Mouse (Mus musculus): ENCODE results near the gene Endog. TPM values are rescaled to one million over a fixed set of nuclear protein-coding genes. Genes with fewer than 3 reads are reported as not detected.
"Not testable (repeated sequence)": the region's sequence is repeated elsewhere in the genome, so short reads cannot be mapped to it uniquely, and the experiment has no call there.

Endog gene
- polyA plus RNA-seq, 1 experiment from 2014 or later, result 30.0 TPM

DNA sequence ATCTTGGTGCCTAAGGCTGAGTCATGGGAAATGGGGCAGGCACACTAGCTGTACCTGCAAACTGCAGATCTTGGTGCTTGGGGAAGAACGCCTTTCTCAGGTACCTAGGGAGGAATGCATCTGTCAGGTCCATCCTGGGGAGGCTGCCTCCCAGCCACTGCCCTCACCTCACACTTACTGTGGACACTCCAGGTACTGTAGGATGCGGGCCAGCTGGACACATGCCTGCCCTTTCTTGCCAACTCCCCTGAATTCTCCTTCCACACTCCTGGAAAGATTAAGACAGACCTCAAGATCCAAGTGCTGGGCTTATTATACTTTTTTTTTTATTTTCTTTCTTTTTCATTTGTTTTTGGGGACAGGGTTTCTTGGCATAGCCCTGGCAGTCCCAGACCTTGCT is 5.3 kb downstream of the Endog start:
- Histone ChIP-seq H3K4me3 (ENCODE audit: low read depth, low read length) (no peak overlapping the region), H3K9ac (ENCODE audit: low read depth, low read length) (no peak overlapping the region), H3K9me3 (replicated peaks; ENCODE audit: control insufficient read depth, low read length) (0 out of 2 replicates have a peak, but pooled peaks cover 3% of the 10 kb centered on the region), H3K4me2 (no peak overlapping the region), H3K27me3 (ENCODE audit: control insufficient read depth, insufficient read depth, low read length) (no peaks in the 10 kb centered on the region), H3K27ac (ENCODE audit: low read depth, low read length) (no peak overlapping the region), H3K4me1 (ENCODE audit: control insufficient read depth, insufficient read depth, low read length) (peaks cover 7% of the 10 kb centered on the region), H3K36me3 (ENCODE audit: control insufficient read depth, insufficient read depth, low read length) (peaks cover 34% of the 10 kb centered on the region)
- 94% methylated on average over 2 of the region's 2 CpGs for WGBS (ENCODE audit: insufficient replicate concordance)
- no peak for ATAC-seq (replicated peaks; ENCODE audit: insufficient number of reproducible peaks, low FRiP score, low TSS enrichment)

DNA sequence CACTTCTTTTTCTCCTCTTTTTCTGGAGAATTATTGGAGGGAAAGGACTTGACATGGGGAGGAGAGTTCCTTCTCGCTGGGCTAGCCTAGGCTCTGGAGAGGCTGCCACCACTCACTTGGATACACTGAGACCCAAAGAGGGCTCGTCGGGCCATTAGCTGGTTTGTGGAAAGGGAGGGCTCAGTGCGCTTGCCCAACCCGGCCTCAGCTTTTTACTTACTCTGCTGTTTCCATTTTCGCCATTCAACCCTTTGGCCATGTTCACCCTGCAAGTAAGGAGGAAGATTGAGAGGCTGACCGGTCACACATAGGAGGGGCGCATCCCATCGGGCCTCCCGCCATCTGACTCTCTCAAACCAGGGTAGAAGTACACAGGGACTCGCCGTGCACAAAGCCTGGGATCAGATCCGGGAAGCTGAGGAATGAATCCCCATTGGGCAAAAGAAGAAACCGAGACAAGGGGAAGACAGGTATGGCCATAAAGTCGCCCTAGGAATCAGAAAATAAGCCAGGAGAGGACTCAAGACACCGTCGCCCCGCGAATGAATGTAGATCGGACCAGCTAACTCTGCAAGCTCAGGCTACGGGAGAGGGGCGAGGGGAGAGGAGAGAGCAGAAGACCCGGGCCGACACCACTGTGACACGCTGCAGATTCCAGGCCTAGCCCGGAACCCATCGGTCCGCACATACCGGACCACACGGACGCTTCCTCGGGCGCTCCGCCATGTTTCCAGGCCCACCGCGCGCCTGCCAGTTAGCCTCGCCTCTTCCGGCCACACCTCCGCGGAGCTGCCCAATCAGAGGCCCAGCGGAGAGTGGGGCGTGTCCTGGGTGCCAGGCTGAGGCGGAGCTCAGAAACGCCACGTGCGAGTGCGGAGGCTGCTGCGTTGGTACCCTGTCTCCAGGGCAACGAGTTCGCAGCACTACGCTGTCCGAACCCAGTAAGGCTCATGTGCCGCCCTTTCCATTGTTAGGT is 6.7 kb downstream of the Endog start, which contains the start of gene Spout1:
TSS of gene Spout1 (minus strand) at position 760 of the 976 bp plus-strand sequence.
- Histone ChIP-seq H3K27me3 (ENCODE audit: control insufficient read depth, insufficient read depth, low read length) (no peaks in the 10 kb centered on the region), H3K4me3 (ENCODE audit: low read depth, low read length) (peak within 1 kb of the TSS; percentile 71), H3K36me3 (ENCODE audit: control insufficient read depth, insufficient read depth, low read length) (peaks cover 32% of the 10 kb centered on the region), H3K4me1 (ENCODE audit: control insufficient read depth, insufficient read depth, low read length) (peaks cover 7% of the 10 kb centered on the region), H3K4me2 (peak within 1 kb of the TSS; percentile 89), H3K9ac (ENCODE audit: low read depth, low read length) (peak within 1 kb of the TSS; percentile 80), H3K27ac (ENCODE audit: low read depth, low read length) (peak within 1 kb of the TSS; percentile 10; the same call in 1 of the 2 replicates), H3K9me3 (replicated peaks; ENCODE audit: control insufficient read depth, low read length) (0 out of 2 replicates have a peak, but pooled peaks cover 3% of the 10 kb centered on the region)
- peak; percentile 92 for ATAC-seq (replicated peaks; ENCODE audit: insufficient number of reproducible peaks, low FRiP score, low TSS enrichment)
- 2% methylated on average over 54 of the region's 54 CpGs for WGBS (ENCODE audit: insufficient replicate concordance)

DNA sequence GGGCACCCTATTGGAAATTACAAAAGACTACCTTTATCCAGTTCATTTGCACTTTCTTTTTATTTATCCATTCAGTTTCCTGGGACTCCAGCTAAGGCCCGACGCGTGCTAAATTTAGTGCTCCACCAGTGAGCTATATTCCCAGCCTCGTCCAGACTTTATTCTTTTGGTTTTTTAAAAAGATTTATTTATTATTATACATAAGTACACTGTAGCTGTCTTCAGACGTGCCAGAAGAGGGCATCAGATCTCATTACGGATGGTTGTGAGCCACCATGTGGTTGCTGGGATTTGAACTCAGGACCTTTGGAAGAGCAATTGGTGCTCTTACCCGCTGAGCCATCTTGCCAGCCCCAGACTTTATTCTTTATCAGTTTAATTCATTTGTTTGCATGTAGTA is 7.4 kb downstream of the Endog start:
- peak overlapping the region; percentile 89 for H3K4me2 ChIP-seq
- H3K9me3 ChIP-seq (replicated peaks; ENCODE audit: control insufficient read depth, low read length); H3K9ac ChIP-seq (ENCODE audit: low read depth, low read length); ATAC-seq (replicated peaks; ENCODE audit: insufficient number of reproducible peaks, low FRiP score, low TSS enrichment); H3K4me1 ChIP-seq (ENCODE audit: control insufficient read depth, insufficient read depth, low read length); H3K27ac ChIP-seq (ENCODE audit: low read depth, low read length); H3K27me3 ChIP-seq (ENCODE audit: control insufficient read depth, insufficient read depth, low read length): not testable (repeated sequence)
- WGBS (ENCODE audit: insufficient replicate concordance), result 62% methylated on average over 7 of the region's 7 CpGs
- peak overlapping the region; percentile 71 for H3K4me3 ChIP-seq (ENCODE audit: low read depth, low read length)
- peaks cover 26% of the 10 kb centered on the region for H3K36me3 ChIP-seq (ENCODE audit: control insufficient read depth, insufficient read depth, low read length)

DNA sequence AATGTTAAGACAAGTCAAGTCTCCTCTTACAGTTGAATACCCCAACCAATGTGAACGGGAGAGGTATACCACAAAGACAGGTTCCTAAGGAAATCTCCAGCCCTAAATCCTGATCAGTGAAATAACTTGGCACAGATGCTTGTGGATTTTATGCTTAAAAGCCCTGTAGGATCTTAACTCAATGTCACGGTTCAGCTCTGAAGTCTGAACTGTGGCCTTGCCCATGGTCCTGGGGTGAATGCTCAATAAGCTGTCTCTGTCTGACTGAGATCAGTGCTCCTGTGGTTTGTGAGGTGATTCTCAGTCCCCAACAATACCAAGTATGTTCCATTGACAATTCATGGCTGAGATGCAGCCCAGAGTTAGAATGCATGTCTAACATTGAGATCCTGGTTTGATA is 11.1 kb downstream of the Endog start:
- ATAC-seq (replicated peaks; ENCODE audit: insufficient number of reproducible peaks, low FRiP score, low TSS enrichment), result no peak
- H3K4me2 ChIP-seq, result no peak overlapping the region
- H3K9me3 ChIP-seq (replicated peaks; ENCODE audit: control insufficient read depth, low read length), result peaks cover 4% of the 10 kb centered on the region; the same call in 1 of the 2 replicates
- H3K27ac ChIP-seq (ENCODE audit: low read depth, low read length), result no peak overlapping the region
- peaks cover 5% of the 10 kb centered on the region for H3K36me3 ChIP-seq (ENCODE audit: control insufficient read depth, insufficient read depth, low read length)
- H3K9ac ChIP-seq (ENCODE audit: low read depth, low read length), result no peak overlapping the region
- no peaks in the 10 kb centered on the region for H3K27me3 ChIP-seq (ENCODE audit: control insufficient read depth, insufficient read depth, low read length)
- H3K4me3 ChIP-seq (ENCODE audit: low read depth, low read length), result no peak overlapping the region
- WGBS (ENCODE audit: insufficient replicate concordance), result 93% methylated on average over 2 of the region's 2 CpGs
- H3K4me1 ChIP-seq (ENCODE audit: control insufficient read depth, insufficient read depth, low read length), result peaks cover 3% of the 10 kb centered on the region

DNA sequence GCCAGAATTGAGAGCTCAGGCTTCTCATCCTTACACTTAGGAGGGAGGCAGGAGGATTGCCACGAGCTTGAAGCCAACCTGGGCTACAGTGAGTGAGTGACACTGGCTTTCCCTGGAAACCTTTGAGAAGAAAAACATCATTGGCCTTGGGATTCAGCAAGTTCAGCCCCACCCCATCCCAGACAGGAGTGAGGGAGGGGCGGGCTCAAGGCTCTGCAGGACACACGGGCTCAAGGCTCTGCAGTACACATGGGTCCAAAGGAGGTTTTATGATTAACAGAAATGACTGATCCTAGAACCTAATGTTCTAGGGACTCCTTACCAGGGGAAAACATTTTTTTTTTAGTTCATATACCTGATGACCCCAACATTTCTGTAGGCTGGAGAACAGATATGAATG is 12.4 kb downstream of the Endog start:
- Histone ChIP-seq H3K9ac (ENCODE audit: low read depth, low read length) (no peak overlapping the region), H3K27ac (ENCODE audit: low read depth, low read length) (no peak overlapping the region), H3K36me3 (ENCODE audit: control insufficient read depth, insufficient read depth, low read length) (peaks cover 5% of the 10 kb centered on the region), H3K27me3 (ENCODE audit: control insufficient read depth, insufficient read depth, low read length) (no peaks in the 10 kb centered on the region), H3K4me2 (no peak overlapping the region), H3K4me3 (ENCODE audit: low read depth, low read length) (no peak overlapping the region), H3K4me1 (ENCODE audit: control insufficient read depth, insufficient read depth, low read length) (no peaks in the 10 kb centered on the region; the same call in 1 of the 2 replicates), H3K9me3 (replicated peaks; ENCODE audit: control insufficient read depth, low read length) (peaks cover 4% of the 10 kb centered on the region; the same call in 1 of the 2 replicates)
- 72% methylated on average over 3 of the region's 3 CpGs for WGBS (ENCODE audit: insufficient replicate concordance)
- no peak for ATAC-seq (replicated peaks; ENCODE audit: insufficient number of reproducible peaks, low FRiP score, low TSS enrichment)

DNA sequence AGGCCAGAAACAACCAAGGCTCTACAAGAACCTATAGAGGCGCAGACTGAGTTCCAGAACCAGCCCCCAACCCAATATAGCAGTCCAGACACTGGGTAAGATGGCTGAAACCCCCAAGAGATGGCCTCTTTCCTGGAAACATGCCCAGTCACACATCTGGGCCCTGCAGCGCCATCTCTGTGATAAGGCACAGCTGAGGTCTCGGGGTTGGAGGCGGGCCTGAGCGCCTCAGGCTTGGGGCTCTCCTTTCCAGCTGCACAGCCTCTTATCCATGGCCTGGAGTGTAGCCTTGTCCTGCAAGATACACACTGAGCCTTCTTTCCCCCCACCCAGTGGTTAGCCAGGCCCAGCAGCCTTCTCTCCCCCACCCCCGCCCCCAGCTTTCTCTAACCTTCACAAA is 14.0 kb downstream of the Endog start:
- H3K4me3 ChIP-seq (ENCODE audit: low read depth, low read length), result no peak overlapping the region
- 0 out of 2 replicates have a peak overlapping the region, but pooled peaks have one; percentile 29 for H3K27ac ChIP-seq (ENCODE audit: low read depth, low read length)
- H3K9me3 ChIP-seq (replicated peaks; ENCODE audit: control insufficient read depth, low read length), result peaks cover 4% of the 10 kb centered on the region; the same call in 1 of the 2 replicates
- WGBS (ENCODE audit: insufficient replicate concordance), result 59% methylated on average over 6 of the region's 6 CpGs
- peak; percentile 77; the same call in 1 of the 2 replicates for ATAC-seq (replicated peaks; ENCODE audit: insufficient number of reproducible peaks, low FRiP score, low TSS enrichment)
- no peaks in the 10 kb centered on the region for H3K27me3 ChIP-seq (ENCODE audit: control insufficient read depth, insufficient read depth, low read length)
- no peak overlapping the region for H3K4me2 ChIP-seq
- no peak overlapping the region for H3K9ac ChIP-seq (ENCODE audit: low read depth, low read length)
- H3K36me3 ChIP-seq (ENCODE audit: control insufficient read depth, insufficient read depth, low read length), result peaks cover 5% of the 10 kb centered on the region
- H3K4me1 ChIP-seq (ENCODE audit: control insufficient read depth, insufficient read depth, low read length), result no peaks in the 10 kb centered on the region; the same call in 1 of the 2 replicates

DNA sequence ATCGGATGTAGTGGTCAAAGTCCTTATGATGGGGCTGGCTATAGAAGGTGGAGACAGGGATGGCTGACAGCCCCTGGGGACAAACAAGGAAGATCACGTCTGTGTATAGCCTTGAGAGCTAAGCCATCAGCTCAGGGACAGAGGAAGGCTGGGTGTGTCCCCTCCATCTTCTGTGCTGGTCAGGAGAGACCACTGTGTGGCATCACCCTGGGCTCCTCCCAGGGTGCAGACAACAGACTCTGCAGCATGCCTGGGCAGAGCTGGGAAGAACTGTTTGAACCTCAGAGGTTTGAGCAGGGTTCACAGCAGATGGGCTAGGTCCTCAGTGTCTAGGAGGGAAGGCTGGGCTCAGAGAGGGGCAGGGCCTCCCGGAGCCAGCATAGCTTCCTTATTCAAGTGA is 14.4 kb downstream of the Endog start:
- Histone ChIP-seq H3K27me3 (ENCODE audit: control insufficient read depth, insufficient read depth, low read length) (no peaks in the 10 kb centered on the region), H3K4me3 (ENCODE audit: low read depth, low read length) (no peak overlapping the region), H3K4me2 (no peak overlapping the region), H3K4me1 (ENCODE audit: control insufficient read depth, insufficient read depth, low read length) (no peaks in the 10 kb centered on the region; the same call in 1 of the 2 replicates), H3K9me3 (replicated peaks; ENCODE audit: control insufficient read depth, low read length) (peaks cover 4% of the 10 kb centered on the region; the same call in 1 of the 2 replicates), H3K27ac (ENCODE audit: low read depth, low read length) (no peak overlapping the region), H3K36me3 (ENCODE audit: control insufficient read depth, insufficient read depth, low read length) (peaks cover 5% of the 10 kb centered on the region), H3K9ac (ENCODE audit: low read depth, low read length) (no peak overlapping the region)
- 0 out of 2 replicates have a peak, but pooled peaks have one; percentile 12 for ATAC-seq (replicated peaks; ENCODE audit: insufficient number of reproducible peaks, low FRiP score, low TSS enrichment)
- 70% methylated on average over 3 of the region's 3 CpGs for WGBS (ENCODE audit: insufficient replicate concordance)

DNA sequence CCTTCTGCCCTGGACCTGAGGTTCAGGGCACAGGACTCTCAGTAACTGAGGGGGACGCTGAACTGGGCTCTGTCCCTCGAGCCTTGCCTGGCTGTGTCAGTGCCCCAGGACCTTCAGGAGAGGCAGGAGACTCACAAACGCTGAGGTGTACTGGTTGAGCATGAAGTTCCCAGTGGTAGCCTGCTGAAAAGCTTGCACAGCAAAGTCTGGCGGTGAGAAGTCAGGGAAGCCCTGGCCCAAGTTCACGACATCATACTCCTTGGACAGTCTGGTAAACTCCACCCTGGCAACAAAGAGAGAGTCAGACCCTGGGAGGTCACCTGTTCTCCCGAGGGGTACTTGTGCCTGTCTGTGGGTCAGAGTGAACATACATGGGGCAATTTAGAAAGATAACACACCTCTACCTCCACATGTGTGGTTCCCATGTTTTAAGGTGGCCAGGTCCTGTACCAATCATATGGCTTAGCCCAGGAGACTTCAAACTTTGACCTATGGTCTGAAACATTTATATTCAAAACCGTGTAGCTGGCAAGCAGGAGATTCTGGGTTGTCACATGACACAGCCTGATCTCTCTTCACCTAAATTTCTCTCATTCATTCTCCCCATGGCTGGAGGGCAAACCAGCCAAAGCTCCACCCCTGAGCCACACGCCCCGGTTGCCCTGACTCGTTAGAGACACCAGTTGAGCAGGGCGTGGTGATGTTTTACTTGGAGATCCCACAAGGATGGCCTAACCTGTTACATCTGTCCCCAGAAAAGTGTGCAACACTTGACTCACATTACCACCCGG is 20.7 kb downstream of the Endog start:
- H3K27ac ChIP-seq (ENCODE audit: low read depth, low read length), result no peak overlapping the region
- no peak overlapping the region for H3K4me3 ChIP-seq (ENCODE audit: low read depth, low read length)
- no peak for ATAC-seq (replicated peaks; ENCODE audit: insufficient number of reproducible peaks, low FRiP score, low TSS enrichment)
- 88% methylated on average over 12 of the region's 12 CpGs for WGBS (ENCODE audit: insufficient replicate concordance)
- no peaks in the 10 kb centered on the region for H3K27me3 ChIP-seq (ENCODE audit: control insufficient read depth, insufficient read depth, low read length)
- no peaks in the 10 kb centered on the region for H3K9me3 ChIP-seq (replicated peaks; ENCODE audit: control insufficient read depth, low read length)
- H3K36me3 ChIP-seq (ENCODE audit: control insufficient read depth, insufficient read depth, low read length), result 0 out of 2 replicates have a peak, but pooled peaks cover 2% of the 10 kb centered on the region
- no peak overlapping the region for H3K4me2 ChIP-seq
- no peak overlapping the region for H3K9ac ChIP-seq (ENCODE audit: low read depth, low read length)
- H3K4me1 ChIP-seq (ENCODE audit: control insufficient read depth, insufficient read depth, low read length), result no peaks in the 10 kb centered on the region

Measured in heart, embryonic 11.5 days (tissue).